Mouse (Mus musculus): ENCODE measurements around the gene Txnrd1.

Gene Txnrd1

GRCm38 (mm10) chr10:82818661-82819060 lies 15.1 kb upstream of the Txnrd1 start:
- DNase-seq = no peak

GRCm38 (mm10) chr10:82823108-82823778 lies 10.5 kb upstream of the Txnrd1 start:
- DNase-seq = no peak

GRCm38 (mm10) chr10:82823779-82824177 lies 10.0 kb upstream of the Txnrd1 start:
- DNase-seq = no peak

- DNase-seq = no peak
Measured at GRCm38 (mm10) chr10:82824541-82824940, 9.2 kb upstream of the Txnrd1 start.

- DNase-seq = no peak
Measured at GRCm38 (mm10) chr10:82826516-82826915, 7.2 kb upstream of the Txnrd1 start.

GRCm38 (mm10) chr10:82835898-82836297 lies 2.1 kb downstream of the Txnrd1 start:
- DNase-seq = no peak

- peak in 1 of 2 experiments; percentile 23 for DNase-seq
Measured at GRCm38 (mm10) chr10:82838390-82838789, 4.6 kb downstream of the Txnrd1 start.

- DNase-seq = no peak
Measured at GRCm38 (mm10) chr10:82844090-82844489, 10.3 kb downstream of the Txnrd1 start.

GRCm38 (mm10) chr10:82844731-82845130 lies 11.0 kb downstream of the Txnrd1 start:
- DNase-seq = no peak

GRCm38 (mm10) chr10:82847821-82848459 lies 14.2 kb downstream of the Txnrd1 start:
- peak; percentile 53 to 74 for DNase-seq

GRCm38 (mm10) chr10:82849686-82850353 lies 16.1 kb downstream of the Txnrd1 start:
- DNase-seq = no peak

- no peak for DNase-seq
Measured at GRCm38 (mm10) chr10:82850354-82850752, 16.6 kb downstream of the Txnrd1 start.

- no peak for DNase-seq
Measured at GRCm38 (mm10) chr10:82851751-82852150, 18.0 kb downstream of the Txnrd1 start.

- DNase-seq = peak; percentile 13 to 28
Measured at GRCm38 (mm10) chr10:82858032-82858680, 24.4 kb downstream of the Txnrd1 start.

GRCm38 (mm10) chr10:82858691-82859532 lies 25.2 kb downstream of the Txnrd1 start:
- DNase-seq = peak; percentile 94 to 97

- peak; percentile 51 to 71 for DNase-seq
Measured at GRCm38 (mm10) chr10:82859533-82859915, 25.8 kb downstream of the Txnrd1 start.

GRCm38 (mm10) chr10:82860181-82860928 lies 26.6 kb downstream of the Txnrd1 start:
- peak; percentile 87 to 91 for DNase-seq

GRCm38 (mm10) chr10:82860929-82861315 lies 27.2 kb downstream of the Txnrd1 start:
- peak in 1 of 2 experiments; percentile 11 for DNase-seq

- DNase-seq = peak; percentile 27 to 35
Measured at GRCm38 (mm10) chr10:82863106-82863680, 29.4 kb downstream of the Txnrd1 start.

GRCm38 (mm10) chr10:82863827-82864226 lies 30.1 kb downstream of the Txnrd1 start:
- peak in 1 of 2 experiments; percentile 7 for DNase-seq

- DNase-seq = peak; percentile 22 to 57
Measured at GRCm38 (mm10) chr10:82866356-82866755, 32.6 kb downstream of the Txnrd1 start, which contains the start of gene Eid3. Eid3 (plus strand) TSS chr10:82866626.
